Mouse (Mus musculus): ENCODE data around the gene Plekhn1.

Plekhn1 gene

DNA sequence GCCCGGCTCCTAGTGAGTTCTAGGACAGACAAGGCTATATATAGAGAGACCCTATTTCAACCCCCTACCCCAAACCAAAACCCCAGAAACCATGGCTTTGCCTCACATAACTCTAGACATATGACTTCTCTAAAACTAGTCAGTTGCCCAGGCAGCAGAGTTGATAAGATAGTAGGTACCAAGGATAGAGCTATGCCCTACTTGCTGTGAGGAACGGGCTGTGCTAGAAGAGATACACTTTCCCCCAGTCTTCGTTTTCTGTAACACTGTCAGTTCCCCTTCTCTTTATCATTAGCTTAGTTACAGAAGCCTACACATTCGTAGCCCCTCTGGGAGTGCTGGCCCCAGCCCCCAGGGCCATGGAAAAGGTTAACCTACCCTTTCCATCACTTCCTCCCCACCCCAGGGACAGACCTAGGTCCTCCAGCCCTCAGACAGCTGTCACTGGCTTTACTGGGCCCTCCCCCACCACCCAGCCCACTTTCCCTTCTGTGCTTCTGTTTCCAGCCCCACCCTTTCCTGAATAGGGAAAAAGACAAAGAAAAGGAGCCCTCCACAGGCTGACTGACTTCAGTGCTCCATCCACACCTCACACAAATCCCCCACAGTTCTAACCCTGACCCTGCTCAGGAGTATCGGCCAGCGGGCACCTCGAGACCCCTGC is 50.2 kb downstream of the Plekhn1 start:
- DNase-seq (ENCODE audit: low spot score in 2 of 2), result no peak

DNA sequence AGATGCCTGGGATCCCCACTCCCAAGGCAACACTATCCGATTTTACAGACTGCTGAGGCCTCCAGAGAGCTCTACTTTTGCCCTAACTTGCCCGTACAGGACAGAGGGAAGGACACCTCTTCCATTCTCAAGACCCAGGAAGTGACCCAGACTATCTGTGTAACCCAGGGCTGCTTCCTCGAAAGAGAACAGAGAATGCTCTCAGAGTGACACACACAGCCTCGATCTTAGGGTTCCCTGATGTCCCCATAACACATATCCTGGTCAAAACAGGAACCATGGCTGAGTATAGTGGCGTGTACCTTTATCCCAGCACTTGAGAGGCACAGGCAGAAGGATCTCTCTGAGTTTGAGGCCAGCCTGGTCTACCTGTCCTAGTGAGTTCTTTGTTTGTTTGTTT is 50.9 kb downstream of the Plekhn1 start:
- no peak for DNase-seq (ENCODE audit: low spot score in 2 of 2)

DNA sequence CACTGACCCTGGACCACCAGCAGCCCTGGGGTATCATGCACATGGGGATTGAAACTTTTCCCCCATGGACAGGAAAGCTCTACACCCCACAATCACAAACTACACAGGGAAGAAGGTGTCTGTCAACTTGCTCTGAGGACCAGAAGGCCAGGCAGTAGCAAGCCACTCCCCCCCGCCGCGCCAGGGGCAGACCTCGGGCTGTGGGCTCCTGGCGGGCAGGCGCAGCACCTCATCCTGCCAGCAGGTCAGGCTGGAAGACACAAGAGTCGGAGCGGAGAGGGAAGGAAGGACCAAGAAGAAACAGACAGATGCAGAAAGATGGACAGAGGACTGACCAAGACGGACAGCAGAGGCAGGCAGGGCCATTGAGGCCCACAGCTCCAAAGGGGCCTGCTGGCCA is 57.0 kb downstream of the Plekhn1 start:
- DNase-seq (ENCODE audit: low spot score in 2 of 2), result no peak

DNA sequence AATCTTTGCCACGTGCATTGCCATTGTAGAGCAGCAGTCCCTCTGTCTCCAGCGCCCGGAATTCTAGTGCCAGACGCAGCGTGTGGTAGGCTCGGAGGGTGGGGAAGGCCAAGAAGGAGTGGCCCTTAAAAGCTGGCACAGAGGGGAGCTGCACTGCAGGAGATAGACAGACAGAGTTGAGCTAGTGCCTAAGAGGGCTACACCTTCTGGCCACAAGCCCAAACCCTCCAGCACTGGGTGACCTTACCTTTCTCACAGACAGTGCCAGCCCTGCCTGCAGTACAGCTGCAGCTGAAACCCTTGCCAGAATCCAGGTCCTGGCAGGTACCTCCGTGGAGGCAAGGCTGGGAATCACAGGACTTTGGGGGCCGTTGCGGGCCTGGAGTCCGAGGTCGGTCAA is 62.8 kb downstream of the Plekhn1 start:
- no peak for DNase-seq (ENCODE audit: low spot score in 2 of 2)
